ENCODE assay signal across 24 mouse cellular contexts in genomic region chr11:20307409-20307808, GRCm38 (mm10). TPM values are rescaled to one million over a fixed set of nuclear protein-coding genes. Genes with fewer than 3 reads are reported as not detected.
A peak's percentile ranks its signal among the peaks of the same experiment; 100 is the strongest.
DNase-seq lines count a peak whose midpoint lies in the region; ATAC-seq and TF ChIP-seq lines count a peak whose summit lies in the region.
"Had no signal": no experiment of that assay in that cellular context is flagged by ENCODE, and none has a peak within 500 bp of the region (broad histone marks: within the 10 kb centered on the region; RNA-seq: fewer than 3 reads in every experiment).

No protein-coding gene starts in this region.

- peak; percentile 81 for ATAC-seq in frontal cortex, adult (ENCODE audit: low TSS enrichment)
- ATAC-seq: CD4-positive, CD25-positive, alpha-beta regulatory T cell, adult 4 months; forebrain, embryonic 16.5 days; hindbrain, postnatal 0 days had no signal

- TF ChIP-seq CTCF in layer of hippocampus, adult 2 months (conservative IDR thresholded peaks at IDR 0.05) = no peak

- H3K4me3 ChIP-seq in layer of hippocampus, adult 2 months = no peak overlapping the region
- H3K4me3 ChIP-seq: embryonic facial prominence, embryonic 12.5 days; forebrain, embryonic 12.5 days; gastrocnemius, adult 2 months; heart, embryonic 15.5 days; hindbrain, embryonic 13.5 days had no signal

- H3K27ac ChIP-seq in layer of hippocampus, adult 2 months = no peak overlapping the region
- H3K27ac ChIP-seq: embryonic facial prominence, embryonic 12.5 days; forebrain, embryonic 12.5 days; gastrocnemius, adult 2 months; heart, embryonic 15.5 days; hindbrain, embryonic 13.5 days; hindbrain, postnatal 0 days had no signal

- DNase-seq in frontal cortex, postnatal 10 days (ENCODE audit: low spot score in 2 of 2) = no peak
- DNase-seq in layer of hippocampus, adult 9-11 months = peak; percentile 27
- DNase-seq in layer of hippocampus, adult 2 months (ENCODE audit: low spot score in 2 of 2) = no peak
- DNase-seq in right cerebral cortex, adult 18-20 months = peak; percentile 80
- no peak for DNase-seq in right cerebral cortex, postnatal 14 days
- DNase-seq in telencephalon, adult 2 months (ENCODE audit: low read depth, low spot score) = peak; percentile 59
- DNase-seq: adrenal gland, adult 8-10 months; adrenal gland, postnatal 36 days; B cell, adult 2 months; cerebellum, adult 11 months; cerebellum, adult 9-10 months; cerebellum, postnatal 25 days; gastrocnemius, adult 2 months; gastrocnemius, postnatal 25 days; heart, adult 18-20 months; heart, postnatal 14 days had no signal

RNA-seq across cellular contexts. Expression of gene Slc1a4, which starts 25.1 kb away (rescaled TPM):
- total RNA-seq in layer of hippocampus, adult 2 months (2021) = 10 to 100 TPM; 36.9 to 39.2 TPM

RNA-seq across cellular contexts. Expression of gene Cep68, which starts 58.2 kb away (rescaled TPM):
- total RNA-seq in layer of hippocampus, adult 2 months (2021) = 10 to 100 TPM; 34.0 to 36.3 TPM

Comparison
In these comparisons a context has a peak if more than half of its experiments do, and no peak if none do; other contexts are left out.
1. DNase-seq: peak in layer of hippocampus, adult 9-11 months (single experiment), right cerebral cortex, adult 18-20 months (single experiment) and telencephalon, adult 2 months (single experiment); none in frontal cortex, postnatal 10 days (0 of 2), layer of hippocampus, adult 2 months (0 of 2) and right cerebral cortex, postnatal 14 days (single experiment).